Mouse (Mus musculus) stomach, postnatal 0 days (tissue): ENCODE measurements around the gene Dock4. TPM values are rescaled to one million over a fixed set of nuclear protein-coding genes. Genes with fewer than 3 reads are reported as not detected.

Experiments used
- ATAC-seq: fragments of 200-750 bp; cut with Nextera tagmentation; 2 replicates; pipeline ENCODE4 v1.8.0; 2017; ENCODE audit not compliant: low FRiP score, low TSS enrichment
- DNase-seq: peaks from one replicate; pipeline ENCODE4 v3.0.0-alpha.2; 2016; ENCODE audit warnings: low spot score
- H3K27ac ChIP-seq: fragments of 300-500 bp; sonication (generic); replicated peaks from 2 replicates; pipeline ENCODE4 v1.5.1; 2014; ENCODE audit warnings: mild to moderate bottlenecking, control low read depth
- H3K27me3 ChIP-seq: fragments of 300-500 bp; sonication (generic); 2 replicates; pipeline ENCODE4 v1.6.1; 2014; ENCODE audit warnings: low read length; ENCODE audit not compliant: control insufficient read depth, insufficient read depth
- H3K36me3 ChIP-seq: fragments of 300-500 bp; sonication (generic); 2 replicates; pipeline ENCODE4 v1.6.1; 2014; ENCODE audit warnings: low read length, mixed read lengths; ENCODE audit not compliant: control insufficient read depth, insufficient read depth
- H3K4me1 ChIP-seq: fragments of 300-500 bp; sonication (generic); replicated peaks from 2 replicates; pipeline ENCODE4 v1.6.1; 2014; ENCODE audit warnings: antibody characterized with exemption; ENCODE audit not compliant: control insufficient read depth, insufficient read depth
- H3K4me2 ChIP-seq: fragments of 300-500 bp; sonication (generic); replicated peaks from 2 replicates; pipeline ENCODE4 v1.6.1; 2014; ENCODE audit warnings: low read depth, mild to moderate bottlenecking, control low read depth, moderate library complexity
- H3K4me3 ChIP-seq: fragments of 300-500 bp; sonication (generic); 2 replicates; pipeline ENCODE4 v1.5.1; 2014; ENCODE audit warnings: low read depth, low read length, control low read depth
- H3K9ac ChIP-seq: fragments of 300-500 bp; sonication (generic); 2 replicates; pipeline ENCODE4 v1.6.1; 2014; ENCODE audit warnings: mild to moderate bottlenecking, low read length, control low read depth, mixed read lengths
- H3K9me3 ChIP-seq: fragments of 300-500 bp; sonication (generic); 2 replicates; pipeline ENCODE4 v1.6.1; 2016; ENCODE audit warnings: low read length; ENCODE audit not compliant: control insufficient read depth
- CTCF ChIP-seq: IDR thresholded peaks from 2 replicates; pipeline ENCODE4 v1.5.1; 2016; ENCODE audit warnings: antibody characterized with exemption, low read depth, mild to moderate bottlenecking, moderate library complexity
- EP300 ChIP-seq: optimal IDR thresholded peaks from 2 replicates; pipeline ENCODE3; 2016; ENCODE audit warnings: antibody characterized with exemption
- WGBS: fragments of 180-500 bp; shearing (Covaris S2); extraction: QIAGEN DNeasy Blood & Tissue Kit; methylation state at CpG from one replicate; pipeline ENCODE4 v1.1.7; 2014; 5-methylcytosine and 5-hydroxymethylcytosine counted together
- polyA plus RNA-seq: library from polyadenylated mRNA; unstranded; fragments of >200 nt; fragmentation: Nextera tagmentation; extraction: Ambion mirVana; gene quantifications from 2 replicates; pipeline ENCODE4 v1.2.1, GENCODE M21; 2015

The Dock4 gene
- polyA plus RNA-seq, 1 experiment from 2014 or later, result 3.1 TPM

DNA sequence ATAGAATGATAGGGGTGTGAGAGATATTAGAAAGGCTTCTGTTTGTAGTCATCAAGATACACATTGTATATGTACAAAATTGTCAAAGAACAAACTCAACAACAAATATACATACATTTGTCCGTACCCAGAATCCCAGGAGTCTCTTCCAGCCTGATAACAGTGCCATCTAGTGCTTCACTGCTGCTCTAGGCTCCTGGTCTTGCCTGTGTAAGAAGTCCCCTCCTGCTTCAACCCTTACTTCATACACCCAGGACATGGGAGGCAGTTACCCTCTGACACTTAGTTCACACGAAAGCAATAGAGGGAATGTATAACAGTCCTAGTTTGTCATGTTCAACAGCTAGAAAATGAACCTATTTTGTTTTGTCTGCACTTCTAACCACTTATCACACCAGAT is 378.5 kb downstream of the Dock4 start:
- Histone ChIP-seq H3K4me3 (no peak overlapping the region), H3K27me3 (no peaks in the 10 kb centered on the region), H3K9ac (no peak overlapping the region), H3K9me3 (no peaks in the 10 kb centered on the region), H3K27ac (no peak overlapping the region), H3K4me1 (no peaks in the 10 kb centered on the region), H3K4me2 (no peak overlapping the region), H3K36me3 (no peaks in the 10 kb centered on the region)
- TF ChIP-seq EP300 (no peak), CTCF (peak; percentile 49)
- DNase-seq, result no peak
- WGBS, result 83% methylated on average over 2 of the region's 2 CpGs
- no peak for ATAC-seq

DNA sequence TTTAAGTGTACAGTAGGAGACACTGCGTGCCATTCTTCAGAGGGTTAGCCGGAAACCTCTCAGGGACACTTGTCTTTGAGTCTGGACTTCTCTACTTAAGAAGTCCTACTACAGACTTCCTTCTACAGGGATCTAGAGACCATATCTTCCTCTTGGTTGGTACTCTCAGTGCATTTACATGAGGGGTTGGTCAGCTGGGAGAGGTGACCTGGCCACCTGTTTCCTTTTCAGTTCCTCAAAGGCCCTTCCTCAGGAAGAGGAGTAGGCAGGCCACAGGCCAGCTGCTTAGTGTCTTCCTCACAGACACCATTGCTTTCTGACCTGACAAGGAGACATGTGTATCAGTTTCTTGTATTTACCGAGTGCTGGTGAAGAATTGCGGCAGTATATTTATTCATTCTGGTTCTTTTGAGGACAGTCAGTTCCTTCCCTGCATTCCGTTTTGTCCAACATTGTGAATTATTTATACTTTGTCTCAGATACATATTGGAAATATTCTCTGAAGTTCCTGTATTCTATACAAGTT is 380.2 kb downstream of the Dock4 start:
- Histone ChIP-seq H3K9me3 (no peaks in the 10 kb centered on the region), H3K4me2 (no peak overlapping the region), H3K9ac (no peak overlapping the region), H3K4me1 (no peaks in the 10 kb centered on the region), H3K27ac (no peak overlapping the region), H3K4me3 (no peak overlapping the region), H3K27me3 (no peaks in the 10 kb centered on the region), H3K36me3 (no peaks in the 10 kb centered on the region)
- 61% methylated on average over 5 of the region's 5 CpGs for WGBS
- ATAC-seq (no peak), DNase-seq (no peak)
- TF ChIP-seq EP300, result no peak
- TF ChIP-seq CTCF, result no peak

DNA sequence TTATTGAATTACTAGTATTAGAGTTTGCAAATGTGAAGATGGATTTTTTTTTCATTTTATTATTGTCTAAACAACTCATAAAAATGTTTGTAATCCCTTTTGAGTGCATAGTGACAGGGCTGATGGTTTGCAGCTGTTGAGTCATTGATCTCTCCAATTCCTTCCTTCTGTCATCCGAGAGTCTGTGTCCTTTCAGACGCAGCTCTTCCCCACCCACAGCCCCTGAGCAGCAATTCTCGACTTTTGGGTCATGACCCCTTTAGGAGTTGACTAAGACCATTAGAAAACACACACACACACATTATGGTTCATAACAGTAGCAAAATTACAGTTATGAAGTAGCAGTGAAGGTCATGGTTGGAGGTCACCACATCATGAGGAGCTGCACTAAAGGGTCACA is 380.7 kb downstream of the Dock4 start:
- no peaks in the 10 kb centered on the region for H3K36me3 ChIP-seq
- H3K4me2 ChIP-seq, result no peak overlapping the region
- H3K27ac ChIP-seq, result no peak overlapping the region
- no peaks in the 10 kb centered on the region for H3K27me3 ChIP-seq
- no peak overlapping the region for H3K4me3 ChIP-seq
- 24% methylated on average over 3 of the region's 3 CpGs for WGBS
- no peak overlapping the region for H3K9ac ChIP-seq
- H3K4me1 ChIP-seq, result no peaks in the 10 kb centered on the region
- DNase-seq (no peak), ATAC-seq (no peak)
- no peak for TF ChIP-seq EP300
- TF ChIP-seq CTCF, result no peak
- no peaks in the 10 kb centered on the region for H3K9me3 ChIP-seq

DNA sequence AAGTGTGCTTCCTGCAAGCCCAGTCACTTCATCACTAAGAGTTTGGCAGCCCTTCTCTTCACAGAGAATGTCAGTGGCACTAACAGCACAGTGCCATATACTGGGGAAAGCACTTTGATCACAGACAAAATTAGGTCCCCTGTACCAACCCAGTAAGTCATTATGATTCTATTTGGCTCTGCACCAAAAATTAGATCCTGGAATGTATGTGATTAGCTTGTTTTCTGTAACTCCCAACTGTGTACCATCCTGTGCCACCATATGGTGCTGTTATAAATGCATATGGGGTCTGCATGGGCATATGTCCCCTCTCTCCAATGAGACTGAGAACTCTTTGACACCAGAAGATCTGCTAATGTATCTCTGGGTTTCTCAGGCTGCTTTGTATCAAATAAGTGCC is 382.3 kb downstream of the Dock4 start:
- DNase-seq, result no peak
- no peaks in the 10 kb centered on the region for H3K9me3 ChIP-seq
- no peak for TF ChIP-seq EP300
- no peak for TF ChIP-seq CTCF
- no peak overlapping the region for H3K4me3 ChIP-seq
- no peaks in the 10 kb centered on the region for H3K36me3 ChIP-seq
- no peak for ATAC-seq
- H3K4me1 ChIP-seq, result no peaks in the 10 kb centered on the region
- no peak overlapping the region for H3K27ac ChIP-seq
- H3K27me3 ChIP-seq, result no peaks in the 10 kb centered on the region
- no peak overlapping the region for H3K9ac ChIP-seq
- H3K4me2 ChIP-seq, result no peak overlapping the region

DNA sequence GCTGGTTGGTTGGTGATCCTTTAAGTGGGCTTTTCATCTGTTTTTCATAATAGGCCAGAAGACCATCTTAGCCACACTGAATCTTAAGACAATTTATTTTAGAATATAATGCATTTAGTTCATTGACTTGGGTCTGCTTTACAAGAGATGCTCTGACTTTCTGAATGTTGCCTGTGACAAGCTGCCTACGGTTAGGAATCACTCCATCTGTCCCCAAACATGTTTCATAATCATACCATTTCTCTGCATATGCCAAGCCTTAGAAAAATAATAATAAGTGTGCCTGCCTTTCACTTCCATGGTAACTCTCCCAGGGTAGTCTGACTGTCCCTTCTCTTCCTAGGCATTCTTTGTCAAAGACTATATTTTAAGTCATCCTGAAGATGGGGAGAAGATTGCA is 383.5 kb downstream of the Dock4 start:
- Histone ChIP-seq H3K27ac (no peak overlapping the region), H3K4me2 (no peak overlapping the region), H3K9me3 (no peaks in the 10 kb centered on the region), H3K9ac (no peak overlapping the region), H3K4me1 (no peaks in the 10 kb centered on the region), H3K36me3 (no peaks in the 10 kb centered on the region), H3K27me3 (no peaks in the 10 kb centered on the region), H3K4me3 (no peak overlapping the region)
- no peak for ATAC-seq
- TF ChIP-seq CTCF, result no peak
- no peak for TF ChIP-seq EP300
- 89% methylated on average over 1 of the region's 1 CpGs for WGBS
- DNase-seq, result no peak

DNA sequence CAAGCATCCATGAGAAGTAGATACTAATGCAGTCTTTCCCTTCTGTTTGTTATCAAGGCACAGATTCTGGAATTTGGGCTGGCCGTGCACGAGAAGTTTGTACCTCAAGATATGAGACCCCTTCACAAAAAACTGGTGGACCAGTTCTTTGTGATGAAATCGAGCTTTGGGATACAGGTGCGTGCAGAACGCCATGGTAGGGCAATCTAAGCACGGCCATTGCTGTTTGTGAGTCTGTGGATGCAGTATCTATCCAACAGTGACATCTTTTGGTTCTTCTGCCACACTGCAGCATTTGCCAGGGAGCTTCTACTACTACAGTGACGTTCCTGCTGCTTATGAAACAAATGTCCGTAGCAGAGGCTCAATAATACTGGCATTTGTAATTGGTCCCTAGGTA is 386.4 kb downstream of the Dock4 start:
- H3K4me1 ChIP-seq, result no peaks in the 10 kb centered on the region
- H3K4me3 ChIP-seq, result no peak overlapping the region
- H3K27me3 ChIP-seq, result no peaks in the 10 kb centered on the region
- DNase-seq (no peak), ATAC-seq (no peak)
- TF ChIP-seq CTCF (peak; percentile 81), EP300 (no peak)
- no peak overlapping the region for H3K27ac ChIP-seq
- H3K9me3 ChIP-seq, result no peaks in the 10 kb centered on the region
- H3K9ac ChIP-seq, result no peak overlapping the region
- H3K4me2 ChIP-seq, result no peak overlapping the region
- WGBS, result 79% methylated on average over 8 of the region's 8 CpGs
- H3K36me3 ChIP-seq, result no peaks in the 10 kb centered on the region
